Mouse (Mus musculus) gastrocnemius, postnatal 4 days (tissue): Measurements from ENCODE around the gene Prmt8. TPM values are rescaled to one million over a fixed set of nuclear protein-coding genes. Genes with fewer than 3 reads are reported as not detected.

Experiments used
- DNase-seq, 2 experiments: peaks; one replicate each; pipeline ENCODE4 v3.0.0; 2021 to 2022; ENCODE audit warnings: low spot score in 2 of 2, mixed read lengths in 2 of 2
- total RNA-seq, 2 experiments: library from RNA; stranded (reverse); gene quantifications; 2 replicates each; pipeline ENCODE4 v1.2.3; 2021

Prmt8 gene
- total RNA-seq, 2 experiments from 2014 or later, result 0.16 to 0.17 TPM

- DNase-seq, result no peak
Measured at GRCm38 (mm10) chr6:127740711-127741110, 28.6 kb downstream of the Prmt8 start.

GRCm38 (mm10) chr6:127739921-127740320, 29.4 kb downstream of the Prmt8 start:
- DNase-seq, result no peak

- no peak for DNase-seq
Measured at GRCm38 (mm10) chr6:127735130-127735981, 33.9 kb downstream of the Prmt8 start.

GRCm38 (mm10) chr6:127723126-127723525, 46.1 kb downstream of the Prmt8 start:
- DNase-seq, result no peak

- no peak for DNase-seq
Measured at GRCm38 (mm10) chr6:127719875-127720274, 49.4 kb downstream of the Prmt8 start.

DNA sequence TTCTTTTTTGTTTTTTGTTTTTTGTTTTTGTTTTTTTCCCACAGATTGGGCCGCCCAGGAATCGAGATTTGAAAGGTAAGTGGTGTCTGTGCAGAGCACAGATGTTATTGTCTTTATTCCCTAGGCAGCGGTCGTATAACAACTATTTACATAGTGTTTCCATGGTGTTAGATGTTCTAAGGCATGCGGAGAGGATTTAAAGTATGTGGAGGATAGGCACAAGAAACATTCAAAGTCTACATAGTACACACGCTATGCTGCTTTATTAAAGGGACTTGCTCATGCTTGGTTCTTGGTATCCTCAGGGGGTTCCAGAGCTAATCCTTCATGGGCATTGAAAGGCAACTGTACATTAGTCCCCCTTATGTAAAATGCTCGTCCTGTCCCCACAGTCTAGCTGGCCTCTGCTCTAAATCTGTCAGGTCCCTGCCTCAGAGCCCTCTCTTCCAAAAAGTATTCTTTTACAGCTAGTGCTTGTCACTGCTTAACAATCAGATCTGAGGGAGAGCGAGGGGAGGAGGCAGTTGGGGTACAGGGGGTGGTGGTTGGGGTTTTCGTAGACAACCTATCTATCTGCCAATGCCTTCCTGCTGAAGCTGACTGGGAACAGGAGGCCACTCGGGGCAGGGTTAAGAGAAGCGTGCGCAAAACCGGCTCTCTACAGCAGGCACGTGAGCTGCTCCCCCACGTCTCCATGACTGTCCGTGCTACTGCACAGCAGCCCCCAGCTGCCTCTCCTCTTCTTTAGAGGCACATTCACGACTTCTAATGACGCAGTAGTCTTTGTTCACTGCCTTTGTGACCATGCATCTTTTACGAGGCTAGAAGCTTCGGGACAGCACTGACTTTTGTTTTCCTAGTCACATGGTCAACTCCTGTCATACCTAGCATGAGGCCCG, 51.8 kb downstream of the Prmt8 start:
- DNase-seq, result no peak

DNA sequence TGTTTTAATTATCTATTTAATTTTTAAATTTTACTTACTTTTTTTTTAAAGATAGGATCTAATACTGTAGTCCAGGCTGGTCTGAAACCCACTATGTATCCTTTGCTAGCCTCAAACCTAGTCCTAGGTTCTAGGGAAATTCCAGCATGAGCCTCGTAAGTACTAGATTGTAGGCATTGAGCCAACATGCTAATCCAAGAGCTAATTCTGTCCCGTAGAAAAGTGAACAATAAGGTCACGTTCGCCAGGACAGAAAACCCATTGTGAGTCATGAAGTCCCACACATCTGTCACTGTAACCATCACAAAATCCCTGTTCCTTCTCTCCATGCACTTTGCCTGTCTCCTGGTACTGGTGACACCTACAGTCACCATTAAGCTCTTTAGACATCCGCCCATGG, 53.8 kb downstream of the Prmt8 start:
- no peak for DNase-seq

- DNase-seq, result no peak
Measured at GRCm38 (mm10) chr6:127714906-127715305, 54.4 kb downstream of the Prmt8 start.

GRCm38 (mm10) chr6:127708218-127708628, 61.0 kb downstream of the Prmt8 start:
- no peak for DNase-seq

DNA sequence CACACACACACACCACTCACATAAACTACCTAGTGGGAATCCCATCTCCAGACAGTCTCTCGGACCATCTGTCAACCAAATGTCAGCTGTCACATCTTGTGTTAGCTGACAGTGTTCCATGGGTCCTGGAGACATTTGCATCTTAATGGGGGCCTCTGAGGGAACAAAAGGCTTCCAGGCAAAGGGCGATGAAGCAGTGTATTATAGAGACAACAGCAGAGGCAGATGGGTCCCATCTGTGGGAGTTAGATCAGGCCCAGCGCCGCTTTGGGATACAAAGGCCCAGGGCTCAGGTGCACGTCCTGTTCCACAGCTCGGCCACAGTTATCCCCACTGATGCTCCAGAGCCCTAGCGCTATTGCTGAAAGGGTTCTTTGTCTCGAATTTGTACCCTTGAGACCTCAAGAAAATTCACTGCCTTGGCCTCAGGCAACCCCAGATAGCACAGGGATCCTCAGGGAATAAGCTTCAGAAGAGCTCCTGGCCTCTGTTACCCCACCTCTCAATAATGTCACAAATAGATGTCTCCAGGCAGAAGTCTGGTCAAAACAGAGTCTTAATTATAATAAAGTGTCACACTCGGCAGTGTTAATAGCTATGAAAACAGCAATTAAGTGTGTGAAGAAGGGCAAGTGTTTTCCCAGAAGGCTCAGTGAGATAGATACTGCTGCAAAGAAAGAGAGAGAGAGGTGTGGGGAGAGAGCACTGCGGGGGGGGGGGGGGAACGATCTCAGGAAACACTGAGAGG, 68.1 kb downstream of the Prmt8 start:
- DNase-seq, result no peak

DNA sequence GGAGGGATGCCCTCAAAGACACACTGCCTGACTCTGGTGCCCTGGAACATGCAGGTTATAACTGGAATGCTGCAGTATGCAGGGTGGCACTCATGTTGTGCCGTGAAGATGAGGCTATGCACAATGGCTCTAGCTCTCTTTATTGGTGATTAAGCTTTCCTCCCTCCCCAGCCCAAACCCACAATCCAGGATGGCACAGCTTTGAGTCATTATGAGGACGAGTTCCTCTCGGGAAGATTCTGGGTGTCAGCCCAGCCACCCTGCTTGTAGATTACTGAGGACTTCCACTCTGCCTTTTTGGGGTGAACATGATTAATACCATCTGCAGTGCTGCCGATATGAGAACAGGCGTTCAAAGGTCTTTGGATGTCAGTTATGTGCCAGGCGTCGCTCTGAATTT, 75.6 kb downstream of the Prmt8 start:
- DNase-seq, result no peak

DNA sequence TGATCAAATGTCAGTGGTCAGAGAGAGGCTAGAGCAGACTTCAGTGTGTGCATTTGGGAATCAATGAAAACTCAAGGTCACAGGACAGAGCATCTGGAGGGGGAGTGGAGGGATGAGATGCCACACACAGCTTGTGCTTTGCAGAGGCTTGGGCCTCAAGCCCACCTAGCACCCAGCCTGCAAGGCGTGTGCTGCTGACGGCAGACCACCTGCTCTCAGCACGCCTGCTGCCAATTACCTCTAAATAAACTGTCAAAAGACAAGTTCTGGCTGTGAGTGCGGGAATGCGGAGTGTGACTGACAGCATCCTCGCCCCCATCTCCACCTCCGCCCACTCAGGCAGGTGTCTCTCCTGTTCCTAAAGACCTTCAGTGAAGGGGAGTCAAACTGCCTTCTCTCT, 77.0 kb downstream of the Prmt8 start:
- DNase-seq, result no peak

- DNase-seq, result no peak
Measured at GRCm38 (mm10) chr6:127687181-127687860, 82.0 kb downstream of the Prmt8 start.

DNA sequence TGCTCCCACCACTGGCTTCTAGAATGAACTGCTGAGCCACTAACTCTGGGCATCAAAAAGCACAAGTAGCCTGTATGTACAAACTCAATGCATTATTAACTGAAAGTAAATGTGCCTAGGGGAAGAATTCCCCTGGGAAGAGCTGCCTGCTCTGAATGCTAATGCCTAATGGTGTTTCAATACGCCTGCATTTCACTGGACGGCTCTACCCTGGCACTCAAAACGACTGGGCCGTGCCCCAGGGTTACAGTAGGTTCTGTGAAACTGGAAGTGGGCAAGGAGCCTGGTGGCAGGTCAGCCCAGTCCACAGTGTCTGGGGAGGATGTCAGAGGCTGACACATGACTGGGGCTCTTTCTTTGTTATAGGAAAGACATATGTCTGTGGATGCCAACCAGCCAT, 84.3 kb downstream of the Prmt8 start:
- no peak for DNase-seq

DNA sequence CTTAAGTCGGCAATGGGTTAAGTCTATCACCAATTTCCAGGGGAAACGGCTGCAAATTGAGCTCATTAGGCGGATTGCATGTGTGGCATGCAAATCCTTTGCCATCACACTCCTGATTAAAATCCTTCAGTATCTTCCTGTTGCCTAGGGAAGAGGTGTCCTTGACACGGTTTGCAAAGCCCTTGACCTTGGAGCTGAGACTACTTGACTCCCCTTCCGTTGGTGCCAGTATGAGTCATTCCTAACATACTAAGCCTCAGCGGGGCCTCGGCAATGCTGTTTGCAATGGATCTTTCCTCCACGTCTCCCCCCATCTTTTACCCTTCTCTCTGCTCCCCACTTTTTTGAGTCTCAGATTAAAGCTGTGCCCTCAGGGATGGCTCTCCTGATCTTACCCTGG, 85.7 kb downstream of the Prmt8 start:
- no peak for DNase-seq

GRCm38 (mm10) chr6:127680784-127681183, 88.5 kb downstream of the Prmt8 start:
- no peak for DNase-seq

GRCm38 (mm10) chr6:127678998-127679397, 90.3 kb downstream of the Prmt8 start:
- no peak for DNase-seq

DNA sequence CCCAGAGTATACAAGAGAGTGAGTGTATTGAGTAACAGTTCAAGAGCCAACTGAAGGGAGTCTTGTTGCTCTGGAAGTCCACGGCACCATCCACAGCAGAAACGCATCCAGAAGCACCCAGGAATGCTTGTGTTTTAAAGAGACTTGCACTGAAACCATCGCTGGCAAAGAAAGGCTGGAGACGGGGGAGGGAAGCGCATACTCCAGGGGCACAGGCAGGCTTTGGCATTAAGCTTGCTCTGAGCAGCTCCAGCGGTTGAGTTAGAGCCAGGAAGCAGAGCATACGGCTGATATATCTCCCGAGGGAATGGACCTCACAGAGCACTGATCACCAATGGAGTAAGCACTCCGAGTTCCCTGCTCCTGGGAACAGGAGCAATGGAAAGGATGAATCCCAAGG, 91.0 kb downstream of the Prmt8 start:
- no peak for DNase-seq

DNA sequence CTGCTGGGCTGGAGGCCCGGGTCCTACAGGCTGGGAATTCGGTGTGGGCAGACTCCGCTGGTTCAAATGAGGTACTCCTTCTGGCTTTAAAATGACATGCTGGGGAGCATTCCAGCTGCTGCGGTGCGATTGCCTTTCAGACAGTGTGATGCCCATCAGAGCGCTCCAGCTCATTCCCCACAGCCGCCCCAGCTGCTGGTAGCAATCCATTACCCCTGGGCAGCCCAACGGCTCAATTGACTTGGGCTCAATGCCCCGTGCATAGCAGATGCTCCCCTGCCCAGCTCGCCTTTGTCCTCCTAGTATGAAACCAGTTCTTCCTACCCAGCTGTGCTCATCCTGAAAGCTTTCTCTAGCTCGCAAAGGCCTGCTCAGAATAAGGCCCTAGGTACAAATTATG, 92.4 kb downstream of the Prmt8 start:
- peak in 1 of 2 experiments; percentile 41 for DNase-seq

GRCm38 (mm10) chr6:127672071-127672470, 97.2 kb downstream of the Prmt8 start:
- no peak for DNase-seq

DNA sequence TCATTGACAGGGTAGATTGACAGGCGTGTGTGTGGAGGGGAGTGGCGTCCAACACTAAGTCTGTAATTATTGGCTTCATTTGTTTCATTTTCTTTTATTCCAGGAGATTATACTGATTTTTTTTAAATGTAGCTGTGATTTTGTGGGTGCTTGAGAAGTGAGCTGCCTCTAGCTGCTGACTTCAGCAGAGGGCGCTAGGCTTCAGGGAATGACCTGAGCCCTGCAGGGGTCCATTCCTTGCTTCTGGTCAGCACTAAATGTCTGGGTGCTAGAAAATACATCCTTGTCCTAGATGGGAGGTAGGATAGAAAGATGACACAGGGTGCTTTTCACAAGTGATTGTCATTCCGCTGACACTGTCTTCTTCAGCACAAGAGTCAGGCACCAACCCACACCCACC, 99.2 kb downstream of the Prmt8 start:
- no peak for DNase-seq
